Mouse (Mus musculus): ENCODE results near the gene Cdadc1.
"Not testable (repeated sequence)": the region's sequence is repeated elsewhere in the genome, so short reads cannot be mapped to it uniquely, and the experiment has no call there.

The Cdadc1 gene

DNA sequence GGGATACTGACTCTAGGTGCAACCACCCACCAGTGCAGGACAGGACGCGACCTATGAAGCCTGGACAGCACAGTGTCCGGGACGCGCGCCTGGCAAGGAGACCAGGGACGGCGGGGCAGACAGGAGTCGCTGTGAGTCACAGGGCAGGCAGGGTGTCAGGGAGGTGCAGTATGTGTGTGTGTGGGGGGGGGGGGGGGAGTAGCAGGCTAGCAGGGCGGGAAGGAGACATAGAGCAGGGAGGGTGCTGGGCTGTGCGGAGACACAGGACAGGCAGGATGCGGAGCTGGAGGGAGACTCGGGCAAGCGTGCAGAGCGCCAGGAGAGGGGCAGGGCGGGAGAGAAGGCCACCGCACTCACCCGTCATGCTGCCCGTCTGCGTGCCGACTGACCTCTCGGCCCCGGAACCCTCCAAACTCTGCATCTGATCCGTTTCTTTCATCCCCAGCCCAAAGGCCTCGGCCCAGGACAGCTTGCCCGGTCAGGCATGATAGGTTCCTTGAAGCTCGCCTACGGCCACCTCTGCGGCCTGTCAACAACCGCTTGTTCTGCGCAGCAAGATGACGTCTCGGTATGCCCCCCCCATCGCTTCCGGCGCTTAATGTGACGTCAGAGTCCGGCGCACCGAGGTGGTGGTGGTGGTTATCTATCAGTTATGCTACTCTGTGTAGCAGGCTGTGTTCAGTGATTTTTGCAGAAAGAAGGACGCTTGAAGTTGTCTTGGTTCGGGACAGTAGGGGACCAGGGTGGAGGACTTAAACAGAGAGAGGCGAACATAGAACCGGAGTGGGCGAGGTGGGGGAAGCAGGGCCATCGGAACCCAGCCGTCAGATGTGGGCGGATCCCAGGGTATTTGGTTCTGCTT, at the start of gene Cdadc1:
TSS of gene Cdadc1 (minus strand) at position 562 of the 862 bp plus-strand sequence.
- DNase-seq (ENCODE audit: low spot score): peak; percentile 95

DNA sequence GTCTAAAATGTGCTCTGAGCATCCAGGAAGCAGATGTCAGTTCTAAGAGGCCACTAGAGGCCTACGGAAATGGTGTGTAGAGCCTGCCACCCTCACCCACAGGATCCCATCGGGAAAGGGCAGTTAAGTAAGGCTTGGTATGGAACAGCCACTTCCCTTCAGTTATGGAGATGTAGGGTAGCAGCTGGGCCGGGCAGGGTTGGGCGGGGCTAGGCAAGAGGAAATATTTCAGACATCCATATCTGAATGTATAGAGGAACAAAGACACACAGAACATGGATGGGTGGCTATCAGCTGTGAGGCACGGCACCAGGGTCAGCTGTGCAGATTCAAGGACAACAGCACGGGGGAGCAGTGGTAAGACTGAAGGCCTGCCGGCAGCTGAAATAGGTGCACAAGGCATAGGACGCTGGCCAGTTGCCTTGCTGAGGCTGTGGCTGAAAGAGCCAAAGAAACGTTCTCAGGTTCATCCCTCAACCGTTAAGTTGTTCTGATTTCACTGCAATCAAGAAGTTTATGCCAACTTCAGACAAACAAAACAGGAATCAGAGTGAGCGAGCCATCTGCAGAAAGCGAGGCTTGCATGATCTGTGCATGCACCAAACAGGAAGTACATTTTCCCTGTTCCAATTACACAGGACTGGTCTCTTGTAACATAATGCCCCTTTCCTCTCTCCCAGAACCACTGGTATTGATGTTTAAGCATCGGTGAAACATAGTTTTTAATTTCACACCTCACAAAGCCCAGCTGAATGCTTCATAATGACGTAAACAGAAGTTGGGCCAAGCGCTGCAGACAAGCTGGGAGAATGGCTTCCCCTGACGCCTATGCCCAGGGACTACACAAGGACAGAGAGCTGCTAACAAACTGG, 49.3 kb upstream of the Cdadc1 start:
- DNase-seq (ENCODE audit: low spot score): no peak

GRCm38 (mm10) chr14:59644896-59645295, 47.1 kb upstream of the Cdadc1 start:
- DNase-seq (ENCODE audit: low spot score): no peak

DNA sequence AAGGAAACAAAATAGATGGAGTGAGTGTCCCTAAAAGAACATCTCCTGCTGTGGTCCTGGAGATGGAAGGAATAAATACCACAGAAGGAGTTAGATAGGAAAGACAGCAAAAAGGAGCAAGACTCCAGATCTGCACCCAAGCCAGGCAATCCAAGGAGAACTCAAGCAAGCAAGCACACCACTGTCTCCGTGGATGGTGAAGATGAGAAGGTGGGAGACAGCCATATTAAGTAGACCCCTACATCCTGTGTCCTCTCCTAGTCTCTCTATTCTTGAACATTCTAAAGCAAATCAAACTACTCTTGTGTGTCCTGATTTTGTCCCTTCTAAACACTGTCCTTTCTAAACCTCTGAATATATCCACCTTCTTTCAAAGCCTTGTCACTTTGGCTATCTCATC, 46.4 kb upstream of the Cdadc1 start:
- no peak for DNase-seq (ENCODE audit: low spot score)

- DNase-seq (ENCODE audit: low spot score): peak; percentile 19
These were observed 45.8 kb upstream of the Cdadc1 start for GRCm38 (mm10) chr14:59643582-59643981.

DNA sequence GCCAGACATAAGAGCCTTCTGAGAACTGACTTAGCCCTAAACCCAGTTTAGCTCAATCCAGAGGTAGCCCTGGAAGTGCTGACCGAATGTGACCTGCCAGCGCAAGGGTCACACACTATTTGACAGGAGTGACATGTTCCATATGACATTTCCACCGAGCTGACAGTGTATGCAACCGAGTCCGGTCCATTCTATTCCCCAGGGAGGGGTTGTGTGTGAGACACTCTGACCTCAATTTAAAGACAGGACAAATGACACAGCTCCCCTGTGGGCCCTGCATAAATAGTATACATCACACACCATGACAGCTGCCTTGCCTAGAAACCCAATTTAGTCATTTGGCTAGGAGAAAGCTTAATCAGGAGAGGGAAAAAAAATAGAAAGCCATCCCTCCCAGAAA, 44.1 kb upstream of the Cdadc1 start:
- no peak for DNase-seq (ENCODE audit: low spot score)

DNA sequence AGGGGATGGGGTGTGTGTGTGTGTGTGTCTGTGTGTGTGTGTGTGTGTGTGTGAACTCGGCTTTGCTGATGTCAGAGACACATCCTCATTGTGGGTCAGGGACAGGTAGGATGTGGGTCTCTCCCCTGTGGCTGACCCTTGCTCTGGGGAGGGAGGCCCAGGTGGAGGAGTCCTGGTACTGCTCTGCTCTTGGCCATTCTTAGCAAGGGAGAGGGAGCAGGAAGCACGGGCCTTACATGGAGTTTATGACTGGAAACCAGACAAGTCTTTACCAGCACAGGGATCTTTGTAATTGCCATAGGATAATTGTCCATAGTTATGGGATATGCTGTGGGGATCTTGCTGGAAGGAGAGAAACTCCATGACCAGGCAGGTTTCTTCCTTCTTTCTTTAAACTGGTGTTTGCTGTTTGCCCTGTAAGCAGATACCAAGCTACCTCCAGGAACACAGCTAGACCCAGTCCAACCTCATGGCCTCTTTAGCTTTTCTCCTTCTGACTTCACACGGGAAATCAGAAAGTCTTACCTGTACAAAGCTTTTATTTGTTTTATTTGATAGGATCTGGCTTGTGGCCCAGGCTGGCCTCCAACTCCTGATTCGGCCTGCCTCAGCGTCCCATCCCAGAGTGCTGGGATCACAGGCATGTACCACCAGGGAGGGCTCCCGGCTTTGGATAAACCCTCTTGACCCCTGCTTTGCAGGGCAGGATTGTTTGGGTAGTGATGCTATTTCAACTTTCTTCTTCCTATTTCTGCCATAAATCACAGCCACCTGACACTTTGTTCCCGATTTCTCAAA, 41.3 kb upstream of the Cdadc1 start:
- DNase-seq (ENCODE audit: low spot score): no peak

DNA sequence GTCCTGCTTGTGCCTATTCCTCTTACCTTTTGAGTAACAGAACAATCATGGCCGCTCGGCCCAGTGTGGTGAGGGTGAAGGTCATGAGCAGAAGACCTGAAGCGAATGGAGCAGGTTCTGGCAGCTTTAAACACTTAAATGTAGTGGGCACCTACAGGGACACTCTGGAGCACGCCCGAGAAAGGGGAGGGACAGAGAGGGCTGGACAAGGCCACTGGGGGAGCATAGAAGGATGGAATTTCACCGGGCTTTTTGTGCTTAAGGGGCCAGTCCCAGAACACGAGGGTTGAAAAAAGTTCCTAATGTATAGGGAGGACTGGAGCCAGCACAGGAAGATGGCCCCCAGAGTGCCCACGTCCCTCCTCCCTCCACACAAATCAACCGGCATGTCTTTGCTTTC, 36.2 kb upstream of the Cdadc1 start:
- DNase-seq (ENCODE audit: low spot score): no peak

DNA sequence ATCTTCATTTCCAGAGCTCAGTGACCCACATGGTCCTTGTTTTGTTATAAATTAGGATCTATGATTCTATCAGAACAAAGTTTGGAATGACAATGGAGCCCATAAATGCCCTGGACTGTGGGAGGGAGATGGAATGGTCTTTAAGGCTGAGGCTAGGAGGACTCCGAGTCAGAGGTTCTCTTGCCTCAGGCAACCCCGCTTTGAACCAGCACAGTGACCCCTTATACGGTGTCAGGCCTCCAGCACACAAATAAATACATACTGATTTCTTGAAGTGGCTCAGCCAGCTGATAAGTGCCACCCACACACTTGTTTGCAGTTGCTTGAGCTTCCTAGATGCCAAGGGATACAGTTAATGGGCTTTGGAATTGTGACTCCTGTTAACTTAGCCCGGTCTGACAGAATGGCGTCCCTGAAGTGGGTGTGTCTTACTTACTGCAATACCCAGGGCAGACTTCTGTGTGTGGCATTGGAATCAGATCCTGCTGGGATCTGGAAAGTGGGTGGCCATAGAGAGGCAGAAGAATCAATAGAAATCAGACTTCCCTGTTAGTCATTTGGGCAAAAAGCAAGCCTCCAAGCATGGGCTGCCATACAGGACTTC, 35.6 kb upstream of the Cdadc1 start:
- DNase-seq (ENCODE audit: low spot score): no peak

- DNase-seq (ENCODE audit: low spot score): no peak
These were observed 34.3 kb upstream of the Cdadc1 start for GRCm38 (mm10) chr14:59632067-59632466.

- no peak for DNase-seq (ENCODE audit: low spot score)
These were observed 32.3 kb upstream of the Cdadc1 start for GRCm38 (mm10) chr14:59630096-59630495.

DNA sequence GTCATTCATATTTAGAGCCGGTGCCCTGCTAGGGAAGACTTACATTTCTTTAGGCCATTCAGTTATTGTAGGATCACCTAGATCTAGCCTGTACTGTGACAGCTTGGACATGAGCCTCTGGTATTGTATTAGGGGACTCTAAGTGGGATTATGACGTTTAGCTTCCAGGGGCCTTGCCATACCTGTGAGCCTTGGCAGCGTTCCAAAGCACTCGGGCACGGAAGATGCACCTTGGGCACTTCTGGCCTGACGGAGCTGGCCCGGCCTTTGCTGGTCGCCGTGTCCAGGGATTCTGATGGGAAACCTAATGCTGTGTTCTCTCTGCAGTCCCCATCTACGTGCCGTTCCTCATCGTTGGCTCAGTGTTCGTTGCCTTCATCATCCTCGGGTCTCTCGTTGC, 31.5 kb upstream of the Cdadc1 start:
- DNase-seq (ENCODE audit: low spot score): no peak

- DNase-seq (ENCODE audit: low spot score): no peak
These were observed 30.1 kb upstream of the Cdadc1 start for GRCm38 (mm10) chr14:59627823-59628222.

GRCm38 (mm10) chr14:59627142-59627680, 29.5 kb upstream of the Cdadc1 start:
- DNase-seq (ENCODE audit: low spot score): no peak

GRCm38 (mm10) chr14:59626711-59627110, 29.0 kb upstream of the Cdadc1 start:
- no peak for DNase-seq (ENCODE audit: low spot score)

DNA sequence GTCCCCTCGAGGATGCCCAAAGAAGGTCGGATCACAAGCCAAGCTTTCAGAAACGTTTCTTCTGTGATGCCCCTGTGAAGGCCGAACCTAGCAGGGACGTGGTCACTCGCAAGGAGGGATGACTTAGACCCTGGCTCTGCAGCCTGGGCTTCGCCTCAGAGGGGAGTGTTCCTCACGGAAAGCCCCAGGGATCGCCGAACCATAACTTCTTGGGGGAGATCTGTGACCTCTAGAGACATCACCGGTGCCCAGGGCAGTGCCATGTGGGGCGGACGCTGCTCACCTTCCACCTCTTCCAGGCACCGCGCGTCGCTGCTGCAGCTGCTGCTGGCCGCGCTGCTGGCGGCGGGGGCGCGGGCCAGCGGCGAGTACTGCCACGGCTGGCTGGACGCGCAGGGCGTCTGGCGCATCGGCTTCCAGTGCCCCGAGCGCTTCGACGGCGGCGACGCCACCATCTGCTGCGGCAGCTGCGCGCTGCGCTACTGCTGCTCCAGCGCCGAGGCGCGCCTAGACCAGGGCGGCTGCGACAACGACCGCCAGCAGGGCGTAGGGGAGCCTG, 28.1 kb upstream of the Cdadc1 start:
- peak; percentile 22 for DNase-seq (ENCODE audit: low spot score)

DNA sequence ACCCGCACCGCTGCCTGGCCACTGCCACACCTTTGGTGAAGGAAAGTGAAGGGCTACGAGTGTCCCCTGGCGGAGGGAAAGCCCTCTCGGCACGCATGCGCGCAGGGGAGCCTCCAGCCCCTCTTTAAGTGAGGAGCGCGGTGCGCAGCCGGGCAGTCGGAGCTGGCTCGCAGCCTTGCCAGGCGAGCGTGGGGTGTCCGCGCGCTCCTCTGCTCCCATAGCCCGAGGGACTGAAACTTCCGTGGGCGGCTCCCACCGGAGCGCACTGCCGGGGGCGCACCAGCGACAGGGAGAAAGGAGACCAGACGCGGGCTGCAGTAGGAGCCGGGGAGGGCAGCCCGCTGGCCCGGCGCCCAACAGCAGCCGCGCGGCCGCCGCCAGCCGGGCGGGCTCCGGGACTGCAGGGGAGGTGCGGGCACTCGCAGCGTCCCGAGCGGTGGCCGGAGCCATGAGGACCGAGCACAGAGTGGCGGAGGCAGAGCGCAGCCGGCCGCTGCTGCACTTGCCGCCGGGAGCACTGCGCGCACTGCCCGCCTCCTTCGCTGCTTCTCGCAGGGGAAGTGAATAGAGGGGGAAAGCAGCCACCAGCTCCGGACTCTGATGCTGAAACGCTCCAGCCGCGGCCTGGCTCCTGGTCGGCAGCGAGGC, 27.5 kb upstream of the Cdadc1 start, which contains the start of gene Shisa2:
TSS of gene Shisa2 (plus strand) at position 151 of the 648 bp plus-strand sequence.
- DNase-seq (ENCODE audit: low spot score): peak; percentile 77

DNA sequence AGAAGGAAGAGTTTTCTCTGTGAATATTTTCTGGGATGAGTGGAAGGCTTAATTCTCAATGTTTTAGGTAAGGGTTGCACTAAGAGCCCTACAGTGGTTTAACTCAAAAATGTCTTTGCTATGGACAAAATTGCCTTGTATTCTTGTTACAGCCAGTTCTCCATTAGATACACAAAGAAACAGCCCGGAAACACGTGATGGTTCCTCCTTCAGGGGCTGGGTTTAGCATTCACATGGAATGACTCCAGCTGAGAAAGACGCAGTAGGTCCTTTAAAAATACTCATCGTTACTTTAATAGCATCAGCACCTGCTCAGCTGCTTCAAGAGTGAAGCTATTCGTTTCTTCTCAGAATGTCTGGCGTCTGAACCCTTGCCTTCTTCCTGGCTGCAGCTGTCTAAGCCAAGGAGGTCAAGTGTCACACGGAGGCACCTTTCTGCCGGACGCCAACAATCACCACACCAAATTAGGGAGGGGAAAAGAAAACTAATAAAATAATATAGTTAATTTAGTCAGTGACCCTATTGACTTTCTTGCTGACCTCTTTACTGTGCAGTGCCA, 26.6 kb upstream of the Cdadc1 start:
- no peak for DNase-seq (ENCODE audit: low spot score)

DNA sequence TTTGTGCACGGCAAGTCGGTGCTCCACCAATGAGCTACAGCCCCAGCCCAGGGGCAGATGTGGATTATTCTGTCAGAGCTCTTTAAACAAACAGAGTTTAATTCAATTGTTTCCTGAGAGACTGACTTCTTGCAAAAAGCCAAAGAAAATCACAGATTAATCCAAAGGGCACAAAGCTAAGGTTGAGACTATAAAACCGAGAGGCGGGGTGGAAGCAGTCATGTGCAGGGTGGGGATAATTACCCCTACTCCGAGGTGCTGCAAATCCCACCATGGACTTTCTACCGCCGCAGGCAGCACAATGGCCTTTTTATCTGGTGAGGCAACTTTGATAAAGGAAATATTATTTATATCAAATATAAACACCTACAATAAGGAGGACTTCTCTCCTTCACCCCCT, 19.0 kb upstream of the Cdadc1 start:
- DNase-seq (ENCODE audit: low spot score): no peak

DNA sequence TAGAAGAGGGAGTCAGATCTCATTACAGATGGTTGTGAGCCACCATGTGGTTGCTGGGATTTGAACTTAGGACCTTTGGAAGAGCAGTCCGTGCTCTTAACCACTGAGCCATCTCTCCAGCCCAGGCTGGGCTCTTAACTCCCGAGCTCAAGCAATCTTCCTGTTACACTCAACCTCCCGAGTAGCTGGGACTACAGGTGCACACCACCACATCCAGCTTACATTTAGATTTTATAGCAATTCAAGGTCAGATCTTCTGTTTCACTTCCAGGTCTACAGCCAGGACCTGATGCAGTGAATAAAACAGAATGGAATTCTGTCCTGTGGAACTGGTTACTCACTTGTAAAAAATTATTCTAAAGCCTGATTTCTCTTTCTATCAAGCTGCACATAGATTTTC, 16.4 kb upstream of the Cdadc1 start:
- DNase-seq (ENCODE audit: low spot score): not testable (repeated sequence)

All from urinary bladder, postnatal 14 days (tissue).